Mouse (Mus musculus): ENCODE results near the gene Rps28.

DNA sequence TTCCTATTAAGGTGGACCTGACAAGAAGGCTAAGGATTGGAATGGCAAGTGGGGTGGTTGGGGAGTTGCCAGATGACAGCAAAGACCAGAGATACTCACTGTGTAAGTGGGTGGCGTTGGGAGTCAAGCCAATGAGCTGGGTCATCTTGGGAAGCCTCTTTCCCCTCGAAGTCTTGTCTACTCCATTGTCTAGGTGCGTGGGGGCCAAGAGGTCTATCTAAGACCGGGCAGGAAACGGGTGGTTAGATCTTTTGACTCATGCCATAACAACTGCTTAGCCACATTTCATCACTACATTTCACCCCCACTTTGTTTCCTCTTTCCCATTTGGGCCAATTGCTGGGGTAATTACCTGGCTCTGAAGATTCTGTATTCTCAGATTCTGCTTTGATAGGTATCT, 43.9 kb downstream of the Rps28 start:
- TF ChIP-seq CTCF (IDR thresholded peaks at IDR 0.05; ENCODE audit: low read depth, low read length): no peak
- TF ChIP-seq POLR2A (IDR thresholded peaks at IDR 0.05; ENCODE audit: extremely low read depth, insufficient read depth, low read length): no peak
